Mouse (Mus musculus) megakaryocyte, embryonic 14.5 days (primary cell): Measurements from ENCODE around the gene Ppp1r9a. TPM values are rescaled to one million over a fixed set of nuclear protein-coding genes. Genes with fewer than 3 reads are reported as not detected.
"Not testable (repeated sequence)": the region's sequence is repeated elsewhere in the genome, so short reads cannot be mapped to it uniquely, and the experiment has no call there.

Experiments
- H3K27me3 ChIP-seq: replicated peaks from 2 replicates; pipeline ENCODE3; 2012; ENCODE audit warnings: inconsistent platforms
- H3K36me3 ChIP-seq: replicated peaks from 2 replicates; pipeline ENCODE3; 2012; ENCODE audit warnings: low read length, inconsistent platforms, mixed read lengths
- H3K4me1 ChIP-seq: 2 replicates; pipeline ENCODE4 v1.6.1; 2012; ENCODE audit warnings: inconsistent platforms
- H3K4me3 ChIP-seq: replicated peaks from 2 replicates; pipeline ENCODE3; 2012; ENCODE audit warnings: moderate library complexity, mild to moderate bottlenecking, inconsistent platforms
- H3K9me3 ChIP-seq: 2 replicates; pipeline ENCODE4 v1.6.1; 2012; ENCODE audit warnings: inconsistent platforms
- FLI1 ChIP-seq: IDR thresholded peaks from 2 replicates; pipeline ENCODE4 v1.6.1; 2012; ENCODE audit warnings: low read length, inconsistent platforms, mixed read lengths
- GATA1 ChIP-seq: IDR thresholded peaks from 3 replicates; pipeline ENCODE4 v1.6.1; 2012; ENCODE audit warnings: mixed read lengths, low read length, inconsistent platforms, borderline replicate concordance
- polyA plus RNA-seq: library from polyadenylated mRNA; stranded (reverse); fragments of >175 nt; gene quantifications from 2 replicates; pipeline ENCODE4 v1.2.3, GENCODE M21; 2012; ENCODE audit warnings: low replicate concordance; ENCODE audit not compliant: insufficient read depth

Ppp1r9a gene
- polyA plus RNA-seq: 2.5 TPM in 1 of 2 replicates, not detected in the other

- no peaks in the 10 kb centered on the region for H3K36me3 ChIP-seq
- TF ChIP-seq FLI1 (no peak), GATA1 (no peak)
- H3K4me3 ChIP-seq: peak within 1 kb of the TSS; percentile 94
- peaks cover 46% of the 10 kb centered on the region for H3K27me3 ChIP-seq
- H3K4me1 ChIP-seq: peaks cover 14% of the 10 kb centered on the region
- H3K9me3 ChIP-seq: peaks cover 9% of the 10 kb centered on the region
Measured at GRCm38 (mm10) chr6:4902674-4903324, at the start of gene Ppp1r9a. Ppp1r9a (plus strand) TSS chr6:4902917.

DNA sequence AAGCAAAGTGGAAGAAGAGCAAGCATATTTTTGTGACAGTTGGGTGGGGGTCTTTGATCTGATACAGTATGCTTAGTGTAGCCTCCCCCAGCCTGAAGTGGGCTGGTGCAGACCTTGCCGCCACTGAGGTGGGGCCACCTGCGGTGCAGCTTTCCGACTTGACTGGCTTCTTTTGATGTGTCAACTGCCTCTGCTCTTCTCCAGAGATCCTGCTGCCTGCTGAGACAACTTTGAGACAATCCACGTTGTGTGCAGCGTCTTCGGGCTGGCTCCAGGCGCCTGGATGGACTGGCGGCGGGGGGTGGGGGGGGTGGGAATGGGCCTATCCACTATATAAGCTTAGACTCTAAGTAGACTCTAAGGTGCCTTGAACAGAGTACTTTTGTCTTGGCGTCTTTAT lies 47.5 kb upstream of the Ppp1r9a start:
- no peak for TF ChIP-seq FLI1
- Histone ChIP-seq H3K4me1 (no peaks in the 10 kb centered on the region), H3K36me3 (no peaks in the 10 kb centered on the region), H3K27me3 (no peaks in the 10 kb centered on the region), H3K4me3 (no peak overlapping the region), H3K9me3 (peaks cover 11% of the 10 kb centered on the region)

DNA sequence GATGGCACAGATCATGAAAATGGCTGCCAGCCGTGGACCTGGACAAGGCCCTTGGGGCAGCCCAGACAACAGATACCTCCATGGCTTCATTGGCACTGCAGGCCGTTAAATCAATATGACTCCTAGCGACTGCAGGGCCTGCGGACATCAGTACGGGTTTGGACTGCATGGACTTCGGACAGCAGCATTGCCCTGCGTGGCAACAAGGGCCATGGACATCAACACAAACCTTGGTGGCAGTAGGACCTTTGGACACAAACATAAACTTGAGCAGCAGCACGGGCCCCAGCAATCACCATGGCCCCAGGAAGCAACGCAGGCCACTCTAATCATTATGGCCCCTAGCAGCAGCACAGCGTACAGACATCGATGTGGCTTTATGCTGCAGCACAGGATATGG lies 45.8 kb upstream of the Ppp1r9a start:
- Histone ChIP-seq H3K27me3 (no peaks in the 10 kb centered on the region), H3K4me1 (no peaks in the 10 kb centered on the region), H3K4me3 (peak overlapping the region; percentile 46), H3K36me3 (no peaks in the 10 kb centered on the region), H3K9me3 (peaks cover 11% of the 10 kb centered on the region)
- TF ChIP-seq FLI1: no peak
- TF ChIP-seq GATA1: no peak

DNA sequence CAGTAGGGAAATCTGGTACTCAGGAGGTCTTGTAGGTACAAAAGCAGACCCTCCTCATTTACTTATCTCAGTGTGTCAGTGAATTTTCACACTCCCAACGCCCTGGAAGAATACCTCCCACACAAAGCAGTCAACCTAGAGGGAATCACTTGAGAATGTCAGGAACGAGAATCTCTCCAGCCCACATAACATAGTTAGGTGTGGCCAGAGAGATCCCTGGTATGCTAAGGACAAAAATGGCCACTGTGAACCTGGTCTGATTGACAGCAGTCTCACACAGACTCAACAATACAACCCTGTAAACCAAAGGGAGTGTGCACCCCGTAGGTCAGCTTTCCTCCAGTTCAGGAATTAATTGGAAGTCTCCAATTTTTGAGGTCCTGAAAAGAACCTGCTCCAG lies 18.4 kb upstream of the Ppp1r9a start:
- TF ChIP-seq FLI1 (no peak), GATA1 (no peak)
- Histone ChIP-seq H3K27me3 (no peaks in the 10 kb centered on the region), H3K4me1 (0 out of 2 replicates have a peak, but pooled peaks cover 3% of the 10 kb centered on the region), H3K4me3 (no peak overlapping the region), H3K9me3 (no peaks in the 10 kb centered on the region), H3K36me3 (no peaks in the 10 kb centered on the region)

- Histone ChIP-seq H3K27me3 (no peaks in the 10 kb centered on the region), H3K4me3 (no peak overlapping the region), H3K9me3 (no peaks in the 10 kb centered on the region), H3K36me3 (no peaks in the 10 kb centered on the region), H3K4me1 (0 out of 2 replicates have a peak, but pooled peaks cover 3% of the 10 kb centered on the region)
- TF ChIP-seq FLI1: no peak
- no peak for TF ChIP-seq GATA1
Measured at GRCm38 (mm10) chr6:4889544-4889943, 13.2 kb upstream of the Ppp1r9a start.

DNA sequence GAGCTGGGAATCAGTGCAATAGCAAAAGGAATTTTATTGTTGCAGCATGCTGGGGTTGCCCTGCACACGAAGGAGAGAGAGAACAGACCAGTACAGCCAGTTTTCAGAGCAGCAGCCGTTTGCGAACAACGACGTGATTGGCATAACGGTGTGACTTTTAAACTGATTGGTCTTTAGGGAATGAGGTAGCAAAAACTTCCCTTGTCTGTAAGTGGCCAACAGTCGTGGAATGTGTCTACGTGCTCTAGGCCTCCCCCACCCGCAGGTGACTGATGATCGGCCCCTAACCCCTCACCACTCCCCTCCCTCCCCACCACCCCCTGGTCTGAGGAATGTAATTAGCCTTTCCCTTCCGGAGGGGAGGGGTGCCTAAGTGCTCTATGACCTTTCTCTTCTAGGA lies 10.3 kb upstream of the Ppp1r9a start:
- TF ChIP-seq GATA1 (no peak), FLI1 (no peak)
- H3K36me3 ChIP-seq: no peaks in the 10 kb centered on the region

DNA sequence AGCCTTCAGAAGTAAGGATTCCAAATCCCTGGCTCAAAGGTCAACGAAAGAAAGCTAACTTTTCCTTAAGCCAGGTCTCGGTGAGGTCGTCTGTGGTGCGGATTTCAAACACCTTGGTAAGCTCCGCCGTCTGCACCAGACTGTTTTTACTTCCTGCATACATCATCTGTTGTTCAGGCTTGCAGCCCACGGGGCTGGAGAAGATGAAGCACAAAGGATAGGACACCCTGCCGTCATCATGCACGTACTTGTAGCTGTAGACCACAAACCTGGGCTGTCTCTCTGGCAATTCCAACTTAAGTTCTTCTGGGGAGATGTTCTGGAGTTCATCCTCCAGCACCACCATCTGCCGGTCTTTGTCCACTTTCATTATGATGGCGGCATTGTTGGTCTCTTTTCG lies 9.4 kb upstream of the Ppp1r9a start:
- H3K27me3 ChIP-seq, H3K36me3 ChIP-seq, H3K4me3 ChIP-seq, H3K9me3 ChIP-seq, H3K4me1 ChIP-seq: not testable (repeated sequence)

More for the DNA sequence above, 10.3 kb upstream of the Ppp1r9a start:
- Histone ChIP-seq H3K27me3 (no peaks in the 10 kb centered on the region), H3K4me1 (0 out of 2 replicates have a peak, but pooled peaks cover 3% of the 10 kb centered on the region), H3K4me3 (no peak overlapping the region), H3K9me3 (0 out of 2 replicates have a peak, but pooled peaks cover 2% of the 10 kb centered on the region)

DNA sequence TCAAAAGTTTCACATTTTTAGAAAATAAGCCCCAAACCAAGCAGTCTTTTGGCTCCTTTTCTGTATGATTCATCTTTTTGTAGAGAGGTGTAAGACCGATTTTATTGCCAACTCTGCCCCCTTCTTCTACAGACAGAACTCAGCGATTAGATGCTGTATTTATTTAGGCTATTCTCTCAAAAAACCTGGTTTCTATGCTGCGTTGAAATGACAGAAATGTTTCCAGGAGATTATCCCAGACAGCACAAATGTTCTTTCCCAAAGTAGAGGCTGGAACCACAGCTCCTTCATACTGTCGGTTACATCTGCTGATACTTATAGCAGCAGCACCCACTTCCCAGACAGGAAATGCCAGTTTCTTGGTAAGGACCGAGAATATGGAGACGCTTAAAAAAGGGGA lies 2.8 kb upstream of the Ppp1r9a start:
- no peak for TF ChIP-seq GATA1
- TF ChIP-seq FLI1: no peak

GRCm38 (mm10) chr6:4903325-4904054 lies 773 bp downstream of the Ppp1r9a start:
- Histone ChIP-seq H3K27me3 (peaks cover 46% of the 10 kb centered on the region), H3K9me3 (peaks cover 4% of the 10 kb centered on the region), H3K4me3 (peak overlapping the region; percentile 94), H3K4me1 (peaks cover 14% of the 10 kb centered on the region), H3K36me3 (no peaks in the 10 kb centered on the region)
- TF ChIP-seq FLI1 (no peak), GATA1 (no peak)

More for the DNA sequence above, 2.8 kb upstream of the Ppp1r9a start:
- H3K4me3 ChIP-seq: no peak overlapping the region
- H3K36me3 ChIP-seq: no peaks in the 10 kb centered on the region
- H3K9me3 ChIP-seq: peaks cover 11% of the 10 kb centered on the region
- peaks cover 14% of the 10 kb centered on the region for H3K4me1 ChIP-seq
- peaks cover 25% of the 10 kb centered on the region for H3K27me3 ChIP-seq

- Histone ChIP-seq H3K4me3 (peak overlapping the region; percentile 94), H3K9me3 (no peaks in the 10 kb centered on the region), H3K36me3 (no peaks in the 10 kb centered on the region), H3K27me3 (peaks cover 46% of the 10 kb centered on the region), H3K4me1 (peaks cover 14% of the 10 kb centered on the region)
- TF ChIP-seq GATA1 (no peak), FLI1 (no peak)
Measured at GRCm38 (mm10) chr6:4904055-4904450, 1.3 kb downstream of the Ppp1r9a start.
